Mouse (Mus musculus): ENCODE data around the gene Gltpd2.

Gltpd2 gene

DNA sequence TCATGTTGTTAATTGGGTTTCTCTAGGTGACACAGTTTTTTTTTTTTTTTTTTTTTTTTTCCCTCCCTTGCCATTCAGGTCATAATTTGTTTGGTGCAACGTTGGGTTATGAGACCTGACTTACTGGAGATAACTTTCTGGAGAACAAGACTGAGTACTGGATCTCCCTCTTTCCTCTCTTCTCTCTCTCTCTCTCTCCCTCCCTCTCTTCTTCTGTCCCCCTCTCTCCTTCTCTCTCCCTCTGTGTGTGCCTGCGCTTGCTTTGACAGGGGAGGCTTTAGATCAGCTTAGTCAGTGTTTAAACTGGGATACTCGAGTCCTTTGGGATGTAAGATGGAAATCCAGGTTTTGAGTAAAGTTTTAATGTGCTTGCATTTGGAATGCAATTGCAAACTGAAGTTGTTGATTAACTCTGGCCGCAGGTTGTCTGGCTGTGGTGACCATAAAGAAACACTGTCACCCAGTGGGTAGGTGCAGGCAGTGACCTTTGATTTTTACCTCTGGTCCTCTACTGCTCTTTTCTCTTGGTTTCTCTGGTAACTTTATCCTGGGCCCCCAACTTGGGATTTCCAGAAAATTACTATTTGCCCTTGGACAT, 45.4 kb downstream of the Gltpd2 start:
- no peak for DNase-seq

DNA sequence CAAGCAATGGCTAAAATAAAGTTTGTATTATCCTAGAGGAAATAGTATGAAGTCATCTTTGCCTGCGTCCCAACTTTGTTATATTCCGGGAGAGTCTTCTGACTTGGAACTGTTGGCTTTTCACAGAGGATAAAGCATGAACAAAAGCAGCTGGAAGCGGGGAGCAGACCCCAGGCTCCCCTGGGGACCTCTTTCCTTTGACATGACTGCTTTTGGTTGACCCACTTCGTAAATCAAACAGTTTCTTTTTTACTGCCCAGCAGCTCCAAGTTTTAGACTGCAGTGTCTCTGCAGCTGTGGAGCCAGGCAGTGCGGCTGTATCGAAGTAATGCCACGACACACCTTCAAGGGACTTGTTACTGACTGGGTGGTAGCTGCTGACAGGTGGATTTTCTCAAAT, 47.6 kb downstream of the Gltpd2 start:
- no peak for DNase-seq

All from cerebellum, adult 18-20 months (tissue).